Mouse (Mus musculus) megakaryocyte, embryonic 14.5 days (primary cell): Measurements from ENCODE around the gene Nsl1.
"Not testable (repeated sequence)": the region's sequence is repeated elsewhere in the genome, so short reads cannot be mapped to it uniquely, and the experiment has no call there.

Experiments used
- FLI1 ChIP-seq: IDR thresholded peaks from 2 replicates; pipeline ENCODE4 v1.6.1; 2012; ENCODE audit warnings: low read length, inconsistent platforms, mixed read lengths
- GATA1 ChIP-seq: IDR thresholded peaks from 3 replicates; pipeline ENCODE4 v1.6.1; 2012; ENCODE audit warnings: mixed read lengths, low read length, inconsistent platforms, borderline replicate concordance

DNA sequence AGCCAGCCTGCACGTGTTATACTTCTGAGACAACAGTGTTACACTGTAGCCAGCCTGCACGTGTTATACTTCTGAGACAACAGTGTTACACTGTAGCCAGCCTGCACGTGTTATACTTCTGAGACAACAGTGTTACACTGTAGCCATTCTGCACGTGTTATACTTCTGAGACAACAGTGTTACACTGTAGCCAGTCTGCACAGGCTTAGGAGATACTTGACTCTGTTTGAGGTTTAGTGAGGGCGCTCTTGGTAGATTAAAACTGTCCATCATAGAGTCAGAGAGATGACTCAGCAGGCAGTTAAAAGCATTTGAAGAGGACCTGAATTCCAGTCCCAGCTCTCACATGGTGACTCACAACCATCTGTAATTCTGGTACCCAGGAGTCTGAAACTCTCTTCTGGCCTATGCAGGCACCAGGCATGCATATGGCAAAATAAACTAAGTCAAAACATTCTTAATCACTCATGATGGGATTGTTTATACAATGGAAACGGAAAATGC lies 31.8 kb upstream of the Nsl1 start:
- TF ChIP-seq GATA1, FLI1: not testable (repeated sequence)
